In genomic region chr7:35086271-35086861, GRCm38 (mm10) we compare ENCODE assay signal across 8 mouse cellular contexts. TPM values are rescaled to one million over a fixed set of nuclear protein-coding genes. Genes with fewer than 3 reads are reported as not detected.
DNase-seq lines count a peak whose midpoint lies in the region; ATAC-seq lines count a peak whose summit lies in the region.

No protein-coding gene starts in this region.

- peak overlapping the region; percentile 43 for H3K4me3 ChIP-seq in forebrain, embryonic 10.5 days
- H3K4me3 ChIP-seq in hindbrain, embryonic 13.5 days: peak overlapping the region; percentile 22

- no peaks in the 10 kb centered on the region for H3K36me3 ChIP-seq in forebrain, embryonic 10.5 days (replicated peaks)
- H3K36me3 ChIP-seq in hindbrain, embryonic 13.5 days: no peaks in the 10 kb centered on the region

- peak; percentile 35 to 55 for DNase-seq in lung, adult 18-20 months
- DNase-seq in lung, postnatal 25 days (ENCODE audit: low spot score): no peak
- DNase-seq in forebrain, embryonic 10.5 days (ENCODE audit: extremely low spot score, low spot score): peak; percentile 60
- DNase-seq in layer of hippocampus, postnatal 25 days (ENCODE audit: extremely low spot score in 1 of 2, low spot score in 1 of 2): peak; percentile 28 to 42
- peak; percentile 54 for DNase-seq in lung, postnatal 36 days
- DNase-seq in right cerebral cortex, postnatal 25 days: peak; percentile 44
- no peak for DNase-seq in spleen, adult 18-20 months

- no peaks in the 10 kb centered on the region for H3K9me3 ChIP-seq in forebrain, embryonic 10.5 days
- no peaks in the 10 kb centered on the region for H3K9me3 ChIP-seq in hindbrain, embryonic 13.5 days

- H3K9ac ChIP-seq in hindbrain, embryonic 13.5 days: peak overlapping the region; percentile 35; the same call in 1 of the 2 replicates

- H3K4me2 ChIP-seq in hindbrain, embryonic 13.5 days: peak overlapping the region; percentile 53

- no peak overlapping the region for H3K27ac ChIP-seq in forebrain, embryonic 10.5 days
- H3K27ac ChIP-seq in hindbrain, embryonic 13.5 days: no peak overlapping the region

- ATAC-seq in hindbrain, embryonic 13.5 days (ENCODE audit: low FRiP score): peak; percentile 77; the same call in 1 of the 2 replicates

- peaks cover 28% of the 10 kb centered on the region for H3K4me1 ChIP-seq in forebrain, embryonic 10.5 days
- H3K4me1 ChIP-seq in hindbrain, embryonic 13.5 days (replicated peaks): peaks cover 22% of the 10 kb centered on the region

- peaks cover 26% of the 10 kb centered on the region for H3K27me3 ChIP-seq in forebrain, embryonic 10.5 days (ENCODE audit: poor library complexity, severe bottlenecking)
- H3K27me3 ChIP-seq in hindbrain, embryonic 13.5 days: peaks cover 5% of the 10 kb centered on the region; the same call in 1 of the 2 replicates

- WGBS in forebrain, embryonic 10.5 days: 3% methylated on average over 21 of the region's 21 CpGs
- WGBS in hindbrain, embryonic 13.5 days: 2% methylated on average over 21 of the region's 21 CpGs

RNA-seq across cellular contexts. Expression of gene Cebpg, which starts 30.0 kb away (rescaled TPM):
- 45.0 and 46.3 TPM in 2 replicates for polyA plus RNA-seq in forebrain, embryonic 10.5 days (2016; fragmentation: Nextera tagmentation; extraction: Ambion mirVana)
- 38.6 and 41.4 TPM in 2 replicates for polyA plus RNA-seq in hindbrain, embryonic 13.5 days (2015; fragmentation: Nextera tagmentation; extraction: Ambion mirVana)
- total RNA-seq in layer of hippocampus, postnatal 25 days (2021): 10 to 100 TPM; 26.1 to 27.7 TPM

RNA-seq across cellular contexts. Expression of gene Cebpa, which starts 32.7 kb away (rescaled TPM):
- 0.23 and 0.40 TPM in 2 replicates for polyA plus RNA-seq in forebrain, embryonic 10.5 days (2016; fragmentation: Nextera tagmentation; extraction: Ambion mirVana)
- 0.47 and 0.60 TPM in 2 replicates for polyA plus RNA-seq in hindbrain, embryonic 13.5 days (2015; fragmentation: Nextera tagmentation; extraction: Ambion mirVana)
- total RNA-seq in layer of hippocampus, postnatal 25 days (2021): 10 to 100 TPM; 14.2 to 20.7 TPM

Comparison
In these comparisons a context has a peak if more than half of its experiments do, and no peak if none do; other contexts are left out.
1. DNase-seq: peak in lung, adult 18-20 months (2 of 2), forebrain, embryonic 10.5 days (single experiment), layer of hippocampus, postnatal 25 days (2 of 2), lung, postnatal 36 days (single experiment) and right cerebral cortex, postnatal 25 days (single experiment); none in lung, postnatal 25 days (single experiment) and spleen, adult 18-20 months (0 of 2).